Mouse (Mus musculus) stomach, embryonic 14.5 days (tissue): ENCODE data around the gene AY074887. TPM values are rescaled to one million over a fixed set of nuclear protein-coding genes. Genes with fewer than 3 reads are reported as not detected.

Experiments used
- polyA plus RNA-seq: library from polyadenylated mRNA; unstranded; fragments of >200 nt; fragmentation: Nextera tagmentation; extraction: Ambion mirVana; gene quantifications from 2 replicates; pipeline ENCODE4 v1.2.1, GENCODE M21; 2014

AY074887 gene
- polyA plus RNA-seq, 1 experiment from 2014 or later: 0.68 TPM

Other genes with a start within 250 kb of the AY074887 start
- 169 and 175 TPM in 2 replicates for gene Wdr61, start 216.5 kb downstream of the AY074887 start, polyA plus RNA-seq
- 99.4 and 126 TPM in 2 replicates for gene Crabp1, start 186.2 kb downstream of the AY074887 start, polyA plus RNA-seq
- 43.4 and 46.8 TPM in 2 replicates for gene Ireb2, start 87.2 kb downstream of the AY074887 start, polyA plus RNA-seq
- 4.8 and 5.3 TPM in 2 replicates for gene Hykk, start 33.7 kb downstream of the AY074887 start, polyA plus RNA-seq
- gene Psma4, start 208 bp downstream of the AY074887 start, polyA plus RNA-seq: 274 and 278 TPM in 2 replicates
- gene Chrna5, start 29.9 kb upstream of the AY074887 start, polyA plus RNA-seq: 2.9 and 4.4 TPM in 2 replicates
- gene Chrna3, start 75.6 kb upstream of the AY074887 start, polyA plus RNA-seq: 13.4 TPM in 2 replicates
- gene Chrnb4, start 97.8 kb upstream of the AY074887 start, polyA plus RNA-seq: 6.0 and 7.6 TPM in 2 replicates
- 24.8 and 35.2 TPM in 2 replicates for gene Ube2q2, start 197.9 kb upstream of the AY074887 start, polyA plus RNA-seq